Mouse (Mus musculus): ENCODE measurements around the gene Mllt11.
A peak's percentile ranks its signal among the peaks of the same experiment; 100 is the strongest.

GRCm38 (mm10) chr3:95228148-95228893 is 3.6 kb downstream of the Mllt11 start, which contains the start of gene Cdc42se1:
- TF ChIP-seq CTCF (IDR thresholded peaks at IDR 0.05; ENCODE audit: borderline replicate concordance, control insufficient read depth, extremely low read depth, insufficient read depth, low read length, poor library complexity) (peak; percentile 48; the same call in 1 of the 2 replicates), POLR2A (IDR thresholded peaks at IDR 0.05; ENCODE audit: control insufficient read depth, extremely low read depth, insufficient read depth, low read length, poor library complexity) (peak; percentile 95; the same call in 1 of the 2 replicates)

All from thymus, adult 2 months (tissue).